Mouse (Mus musculus) stomach, embryonic 14.5 days (tissue): Measurements from ENCODE around the gene Krtap5-4. TPM values are rescaled to one million over a fixed set of nuclear protein-coding genes. Genes with fewer than 3 reads are reported as not detected.
"Not testable (repeated sequence)": the region's sequence is repeated elsewhere in the genome, so short reads cannot be mapped to it uniquely, and the experiment has no call there.

Experiments used
- ATAC-seq: fragments of 200-750 bp; cut with Nextera tagmentation; 2 replicates; pipeline ENCODE4 v1.8.0; 2017; ENCODE audit warnings: low read depth, moderate TSS enrichment; ENCODE audit not compliant: insufficient number of reproducible peaks, insufficient read depth, low FRiP score
- H3K27ac ChIP-seq: fragments of 300-500 bp; sonication (generic); 2 replicates; pipeline ENCODE4 v1.5.1; 2014; ENCODE audit warnings: mild to moderate bottlenecking, low read length, moderate library complexity, mixed read lengths
- H3K27me3 ChIP-seq: fragments of 300-500 bp; sonication (generic); 2 replicates; pipeline ENCODE4 v1.6.1; 2014; ENCODE audit warnings: low read length, control low read depth, mixed read lengths; ENCODE audit not compliant: control insufficient read depth, insufficient read depth
- H3K36me3 ChIP-seq: fragments of 300-500 bp; sonication (generic); 2 replicates; pipeline ENCODE4 v1.6.1; 2014; ENCODE audit warnings: mild to moderate bottlenecking, control low read depth, low read length, moderate library complexity, mixed read lengths; ENCODE audit not compliant: control insufficient read depth, insufficient read depth
- H3K4me1 ChIP-seq: fragments of 300-500 bp; sonication (generic); 2 replicates; pipeline ENCODE4 v1.6.1; 2014; ENCODE audit warnings: low read length, control low read depth, mixed read lengths; ENCODE audit not compliant: control insufficient read depth, insufficient read depth
- H3K4me2 ChIP-seq: fragments of 300-500 bp; sonication (generic); replicated peaks from 2 replicates; pipeline ENCODE4 v1.6.1; 2014; ENCODE audit warnings: low read depth, low read length, control low read depth
- H3K4me3 ChIP-seq: fragments of 300-500 bp; sonication (generic); 2 replicates; pipeline ENCODE4 v1.5.1; 2014; ENCODE audit warnings: low read depth, low read length, control low read depth
- H3K9ac ChIP-seq: fragments of 300-500 bp; sonication (generic); replicated peaks from 2 replicates; pipeline ENCODE4 v1.6.1; 2014; ENCODE audit warnings: low read depth, mild to moderate bottlenecking, control low read depth, low read length, moderate library complexity, mixed read lengths
- H3K9me3 ChIP-seq: fragments of 300-500 bp; sonication (generic); 2 replicates; pipeline ENCODE4 v1.6.1; 2016; ENCODE audit warnings: low read depth, low read length, control low read depth; ENCODE audit not compliant: control insufficient read depth
- WGBS: fragments of 180-500 bp; shearing (Covaris S2); extraction: QIAGEN DNeasy Blood & Tissue Kit; methylation state at CpG from one replicate; pipeline ENCODE4 v1.1.7; 2014; 5-methylcytosine and 5-hydroxymethylcytosine counted together
- polyA plus RNA-seq: library from polyadenylated mRNA; unstranded; fragments of >200 nt; fragmentation: Nextera tagmentation; extraction: Ambion mirVana; gene quantifications from 2 replicates; pipeline ENCODE4 v1.2.1, GENCODE M21; 2014

Gene Krtap5-4
- polyA plus RNA-seq, 1 experiment from 2014 or later: not detected

DNA sequence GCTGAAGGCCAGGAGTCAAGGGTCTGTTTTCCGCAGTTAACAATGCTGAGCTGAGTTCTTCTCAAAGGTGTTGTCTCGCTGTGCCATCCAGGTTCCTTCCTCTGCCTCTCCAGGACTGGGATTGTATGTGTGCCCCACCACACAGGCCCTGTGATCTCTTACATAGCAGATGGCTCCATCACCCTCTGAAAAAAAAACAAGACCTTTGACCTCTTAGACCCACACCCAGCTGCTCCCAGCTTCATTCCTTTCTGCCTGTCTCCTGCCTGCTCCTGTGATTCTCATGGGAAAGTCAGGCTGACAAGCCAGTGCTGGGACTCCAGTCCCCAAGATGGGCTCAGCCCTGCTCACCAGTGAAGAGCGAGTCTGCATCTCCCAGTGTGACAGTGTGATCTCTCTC is 25.2 kb downstream of the Krtap5-4 start:
- Histone ChIP-seq H3K36me3 (no peaks in the 10 kb centered on the region), H3K27ac (peak overlapping the region; percentile 89; the same call in 1 of the 2 replicates), H3K27me3 (no peaks in the 10 kb centered on the region), H3K9me3 (no peaks in the 10 kb centered on the region), H3K4me2 (no peak overlapping the region), H3K9ac (no peak overlapping the region), H3K4me1 (peaks cover 15% of the 10 kb centered on the region; the same call in 1 of the 2 replicates), H3K4me3 (no peak overlapping the region)
- no peak for ATAC-seq
- 56% methylated on average over 3 of the region's 3 CpGs for WGBS

- WGBS: 29% methylated on average over 9 of the region's 9 CpGs
- Histone ChIP-seq H3K4me3 (no peak overlapping the region), H3K36me3 (no peaks in the 10 kb centered on the region), H3K27ac (peak overlapping the region; percentile 68), H3K4me2 (no peak overlapping the region), H3K9ac (no peak overlapping the region), H3K27me3 (no peaks in the 10 kb centered on the region), H3K4me1 (peaks cover 15% of the 10 kb centered on the region; the same call in 1 of the 2 replicates), H3K9me3 (no peaks in the 10 kb centered on the region)
- peak; percentile 74; the same call in 1 of the 2 replicates for ATAC-seq
Measured at GRCm38 (mm10) chr7:142330271-142330724, 26.9 kb downstream of the Krtap5-4 start.

GRCm38 (mm10) chr7:142331281-142331680 is 27.9 kb downstream of the Krtap5-4 start:
- 89% methylated on average over 4 of the region's 4 CpGs for WGBS

GRCm38 (mm10) chr7:142332741-142333140 is 29.4 kb downstream of the Krtap5-4 start:
- not testable (repeated sequence) for H3K9ac ChIP-seq, H3K36me3 ChIP-seq, H3K4me1 ChIP-seq, ATAC-seq, H3K4me3 ChIP-seq, H3K9me3 ChIP-seq, H3K4me2 ChIP-seq, H3K27me3 ChIP-seq
- 74% methylated on average over 4 of the region's 9 CpGs for WGBS
- H3K27ac ChIP-seq: peak overlapping the region; percentile 44; the same call in 1 of the 2 replicates

More at GRCm38 (mm10) chr7:142331281-142331680, 27.9 kb downstream of the Krtap5-4 start:
- Histone ChIP-seq H3K36me3 (no peaks in the 10 kb centered on the region), H3K9me3 (no peaks in the 10 kb centered on the region), H3K4me2 (no peak overlapping the region), H3K27ac (no peak overlapping the region; the same call in 1 of the 2 replicates), H3K4me3 (no peak overlapping the region), H3K9ac (no peak overlapping the region), H3K4me1 (peaks cover 15% of the 10 kb centered on the region; the same call in 1 of the 2 replicates), H3K27me3 (no peaks in the 10 kb centered on the region)
- no peak for ATAC-seq

DNA sequence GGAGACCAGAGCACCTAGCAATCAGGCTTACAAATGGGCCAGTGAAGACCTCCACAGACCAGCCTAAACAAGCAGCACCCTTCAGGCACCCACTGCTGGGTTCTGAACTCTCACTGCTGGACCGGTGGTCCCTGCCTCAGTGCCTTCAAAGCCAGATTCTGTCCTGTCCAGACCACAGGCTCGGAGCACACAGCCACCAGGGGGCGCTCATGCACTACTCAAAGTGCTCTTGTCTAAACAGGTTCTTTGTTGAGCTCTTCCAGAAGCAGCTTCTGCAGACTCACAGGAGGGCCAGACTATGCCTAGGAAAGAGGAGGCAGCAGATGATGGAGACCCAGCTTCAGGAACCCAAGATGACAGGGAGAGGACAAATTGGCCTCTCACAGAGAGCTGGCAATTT is 30.9 kb downstream of the Krtap5-4 start:
- WGBS: 6% methylated on average over 3 of the region's 3 CpGs
- no peaks in the 10 kb centered on the region for H3K27me3 ChIP-seq
- no peaks in the 10 kb centered on the region for H3K36me3 ChIP-seq
- no peak overlapping the region for H3K9ac ChIP-seq
- H3K9me3 ChIP-seq: no peaks in the 10 kb centered on the region
- no peak overlapping the region for H3K4me2 ChIP-seq
- peaks cover 10% of the 10 kb centered on the region; the same call in 1 of the 2 replicates for H3K4me1 ChIP-seq
- ATAC-seq: peak; percentile 63
- H3K4me3 ChIP-seq: no peak overlapping the region
- peak overlapping the region; percentile 7; the same call in 1 of the 2 replicates for H3K27ac ChIP-seq

GRCm38 (mm10) chr7:142335151-142335550 is 31.8 kb downstream of the Krtap5-4 start:
- no peaks in the 10 kb centered on the region for H3K27me3 ChIP-seq

DNA sequence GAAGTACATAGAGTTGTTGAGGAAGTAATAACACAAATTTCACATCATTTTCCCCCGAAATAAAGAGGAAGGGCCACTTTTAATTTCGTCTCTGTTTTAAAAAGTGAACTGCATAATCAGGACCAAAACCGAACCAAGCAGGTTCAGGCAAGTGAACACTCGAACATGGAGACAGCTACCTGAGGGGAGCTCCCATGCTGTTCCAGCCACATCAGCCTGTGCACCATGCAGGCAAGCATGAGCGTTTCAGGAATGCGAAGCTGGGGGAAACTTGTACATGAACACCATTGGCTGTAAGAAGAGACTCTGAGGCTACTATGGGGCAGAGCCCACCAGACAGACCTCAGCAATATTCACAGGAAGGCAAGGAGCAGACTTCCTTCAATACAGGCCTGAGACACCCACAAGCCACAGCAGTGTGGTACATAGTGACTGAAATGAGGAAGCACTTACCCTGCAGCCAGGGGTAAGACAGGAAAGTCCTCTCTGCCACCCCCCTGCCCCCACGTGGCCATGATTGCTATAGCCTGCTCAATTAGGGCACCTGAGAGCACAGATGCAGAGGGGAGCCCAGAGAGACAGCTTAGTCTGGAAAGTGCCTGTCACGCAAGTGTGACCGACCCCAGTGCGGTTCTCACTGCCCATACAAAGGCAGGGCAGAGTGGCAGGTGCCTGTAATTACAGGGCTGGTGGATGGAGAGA is 37.1 kb downstream of the Krtap5-4 start:
- no peaks in the 10 kb centered on the region for H3K36me3 ChIP-seq
- no peak overlapping the region for H3K4me3 ChIP-seq
- no peaks in the 10 kb centered on the region for H3K4me1 ChIP-seq
- 57% methylated on average over 10 of the region's 10 CpGs for WGBS
- ATAC-seq: no peak
- no peak overlapping the region for H3K4me2 ChIP-seq
- H3K27ac ChIP-seq: no peak overlapping the region
- H3K9me3 ChIP-seq: no peaks in the 10 kb centered on the region
- no peak overlapping the region for H3K9ac ChIP-seq
- no peaks in the 10 kb centered on the region for H3K27me3 ChIP-seq

More at GRCm38 (mm10) chr7:142335151-142335550, 31.8 kb downstream of the Krtap5-4 start:
- Histone ChIP-seq H3K36me3 (no peaks in the 10 kb centered on the region), H3K27ac (no peak overlapping the region), H3K4me3 (no peak overlapping the region), H3K4me2 (no peak overlapping the region), H3K9me3 (no peaks in the 10 kb centered on the region), H3K9ac (no peak overlapping the region), H3K4me1 (peaks cover 5% of the 10 kb centered on the region; the same call in 1 of the 2 replicates)
- 85% methylated on average over 8 of the region's 8 CpGs for WGBS
- ATAC-seq: no peak

GRCm38 (mm10) chr7:142341564-142342246 is 38.4 kb downstream of the Krtap5-4 start:
- ATAC-seq: peak; percentile 51; the same call in 1 of the 2 replicates
- H3K4me3 ChIP-seq: no peak overlapping the region
- peak overlapping the region; percentile 10; the same call in 1 of the 2 replicates for H3K27ac ChIP-seq
- 44% methylated on average over 10 of the region's 10 CpGs for WGBS
- H3K4me1 ChIP-seq: no peaks in the 10 kb centered on the region
- H3K27me3 ChIP-seq: no peaks in the 10 kb centered on the region
- no peaks in the 10 kb centered on the region for H3K9me3 ChIP-seq
- H3K9ac ChIP-seq: no peak overlapping the region
- H3K4me2 ChIP-seq: no peak overlapping the region
- no peaks in the 10 kb centered on the region for H3K36me3 ChIP-seq
